Comparison of ENCODE assay signal across 7 mouse cellular contexts in genomic region chr2:153160844-153161683, GRCm38 (mm10). TPM values are rescaled to one million over a fixed set of nuclear protein-coding genes. Genes with fewer than 3 reads are reported as not detected.
DNase-seq lines count a peak whose midpoint lies in the region; ATAC-seq lines count a peak whose summit lies in the region.

TSS of gene Tm9sf4 (plus strand) at chr2:153161303.

- ATAC-seq in embryonic facial prominence, embryonic 12.5 days (ENCODE audit: insufficient number of reproducible peaks, insufficient read depth, low FRiP score, low TSS enrichment): peak; percentile 88
- peak; percentile 93 for ATAC-seq in limb, embryonic 11.5 days (ENCODE audit: insufficient number of reproducible peaks, low FRiP score, low TSS enrichment, low read depth)
- ATAC-seq in midbrain, embryonic 14.5 days (ENCODE audit: low FRiP score, low TSS enrichment): peak; percentile 94

- H3K27me3 ChIP-seq in embryonic facial prominence, embryonic 12.5 days: no peaks in the 10 kb centered on the region
- H3K27me3 ChIP-seq in limb, embryonic 11.5 days (ENCODE audit: control insufficient read depth, insufficient read depth, low read length): no peaks in the 10 kb centered on the region
- H3K27me3 ChIP-seq in midbrain, embryonic 14.5 days (ENCODE audit: control insufficient read depth, insufficient read depth, low read length): no peaks in the 10 kb centered on the region

- H3K36me3 ChIP-seq in embryonic facial prominence, embryonic 12.5 days: peaks cover 4% of the 10 kb centered on the region; the same call in 1 of the 2 replicates
- no peaks in the 10 kb centered on the region for H3K36me3 ChIP-seq in limb, embryonic 11.5 days (ENCODE audit: control insufficient read depth, insufficient read depth, low read length)
- H3K36me3 ChIP-seq in midbrain, embryonic 14.5 days (ENCODE audit: control insufficient read depth, insufficient read depth, low read length): 0 out of 2 replicates have a peak, but pooled peaks cover 3% of the 10 kb centered on the region

- peaks cover 4% of the 10 kb centered on the region; the same call in 1 of the 2 replicates for H3K4me1 ChIP-seq in embryonic facial prominence, embryonic 12.5 days
- peaks cover 4% of the 10 kb centered on the region; the same call in 1 of the 2 replicates for H3K4me1 ChIP-seq in limb, embryonic 11.5 days (ENCODE audit: control insufficient read depth, insufficient read depth, low read length)
- H3K4me1 ChIP-seq in midbrain, embryonic 14.5 days (ENCODE audit: control insufficient read depth, insufficient read depth, low read length): peaks cover 6% of the 10 kb centered on the region; the same call in 1 of the 2 replicates

- peak within 1 kb of the TSS; percentile 83 for H3K4me3 ChIP-seq in embryonic facial prominence, embryonic 12.5 days
- H3K4me3 ChIP-seq in limb, embryonic 11.5 days (ENCODE audit: low read depth, low read length): peak within 1 kb of the TSS; percentile 80
- H3K4me3 ChIP-seq in midbrain, embryonic 14.5 days (replicated peaks; ENCODE audit: low read depth, low read length): peak within 1 kb of the TSS; percentile 74

- WGBS in embryonic facial prominence, embryonic 12.5 days: 11% methylated on average over 34 of the region's 34 CpGs
- 11% methylated on average over 34 of the region's 34 CpGs for WGBS in limb, embryonic 11.5 days
- 8% methylated on average over 34 of the region's 34 CpGs for WGBS in midbrain, embryonic 14.5 days

- DNase-seq in adrenal gland, postnatal 25 days: peak; percentile 90
- DNase-seq in heart, adult 11 months: peak; percentile 99
- DNase-seq in kidney, adult 18-20 months: peak; percentile 97
- peak; percentile 95 for DNase-seq in limb, embryonic 11.5 days (ENCODE audit: low spot score)
- DNase-seq in midbrain, embryonic 14.5 days: peak; percentile 97
- DNase-seq in spleen, adult 18-20 months: peak; percentile 76 to 91

- peak within 1 kb of the TSS; percentile 95 for H3K4me2 ChIP-seq in embryonic facial prominence, embryonic 12.5 days (replicated peaks)
- H3K4me2 ChIP-seq in limb, embryonic 11.5 days (ENCODE audit: low read depth, severe bottlenecking): peak within 1 kb of the TSS; percentile 67
- peak within 1 kb of the TSS; percentile 96 for H3K4me2 ChIP-seq in midbrain, embryonic 14.5 days (ENCODE audit: low read length)

- peak within 1 kb of the TSS; percentile 81 for H3K9ac ChIP-seq in embryonic facial prominence, embryonic 12.5 days
- peak within 1 kb of the TSS; percentile 81 for H3K9ac ChIP-seq in limb, embryonic 11.5 days (ENCODE audit: low read length)
- peak within 1 kb of the TSS; percentile 87 for H3K9ac ChIP-seq in midbrain, embryonic 14.5 days (replicated peaks; ENCODE audit: low read length)

- no peaks in the 10 kb centered on the region for H3K9me3 ChIP-seq in embryonic facial prominence, embryonic 12.5 days
- H3K9me3 ChIP-seq in limb, embryonic 11.5 days (ENCODE audit: control insufficient read depth, low read length): no peaks in the 10 kb centered on the region
- no peaks in the 10 kb centered on the region for H3K9me3 ChIP-seq in midbrain, embryonic 14.5 days (ENCODE audit: control insufficient read depth, low read length)

- peak within 1 kb of the TSS; percentile 85 for H3K27ac ChIP-seq in embryonic facial prominence, embryonic 12.5 days
- peak within 1 kb of the TSS; percentile 84 for H3K27ac ChIP-seq in limb, embryonic 11.5 days (replicated peaks; ENCODE audit: low read depth, low read length)
- H3K27ac ChIP-seq in midbrain, embryonic 14.5 days (replicated peaks; ENCODE audit: low read depth, low read length): peak within 1 kb of the TSS; percentile 90

RNA-seq across cellular contexts. Expression of gene Tm9sf4, which starts in this region (rescaled TPM):
- 112 and 119 TPM in 2 replicates for total RNA-seq in adrenal gland, postnatal 25 days (2021)
- 82.9 and 88.1 TPM in 2 replicates for polyA plus RNA-seq in embryonic facial prominence, embryonic 12.5 days (2016; fragmentation: Nextera tagmentation; extraction: Ambion mirVana)
- polyA plus RNA-seq in limb, embryonic 11.5 days (2014; fragmentation: Nextera tagmentation; extraction: Ambion mirVana): 79.7 and 97.5 TPM in 2 replicates
- polyA plus RNA-seq in midbrain, embryonic 14.5 days (2014; fragmentation: Nextera tagmentation; extraction: Ambion mirVana): 80.1 and 89.8 TPM in 2 replicates

Comparison
In these comparisons a context has a peak if more than half of its experiments do, and no peak if none do; other contexts are left out.
1. Peak in every context shown above with its lines: DNase-seq, ATAC-seq, H3K4me3 ChIP-seq and H3K27ac ChIP-seq.